Mouse (Mus musculus) MEL (cell line): ENCODE data around the gene D11Wsu47e. TPM values are rescaled to one million over a fixed set of nuclear protein-coding genes. Genes with fewer than 3 reads are reported as not detected.

ENCODE experiments used
- DNase-seq: peaks from one replicate; pipeline ENCODE4 v3.0.0; 2011; ENCODE audit warnings: low read depth, low spot score
- H3K27ac ChIP-seq: 2 replicates; pipeline ENCODE4 v1.5.1; 2012; ENCODE audit warnings: low read depth, mild to moderate bottlenecking, control low read depth, low read length, moderate library complexity; ENCODE audit not compliant: control insufficient read depth
- H3K27me3 ChIP-seq, 2 experiments: fragments of 150-350 bp in 1 of 2; sonication (generic) in 1 of 2; 2 replicates each; pipeline ENCODE4 v1.6.1; 2012; ENCODE audit warnings: low read length in 2 of 2, mild to moderate bottlenecking in 2 of 2, improper control_type of control experiment in 1 of 2, moderate library complexity in 1 of 2; ENCODE audit not compliant: insufficient read depth in 2 of 2, control insufficient read depth in 1 of 2
- H3K36me3 ChIP-seq, 2 experiments: 2 replicates each; pipeline ENCODE4 v1.6.1; 2012 to 2014; ENCODE audit warnings: low read length in 2 of 2, improper control_type of control experiment in 1 of 2, inconsistent platforms in 1 of 2, mild to moderate bottlenecking in 1 of 2; ENCODE audit not compliant: insufficient read depth in 2 of 2, control insufficient read depth in 1 of 2
- H3K4me1 ChIP-seq, 2 experiments: fragments of 150-350 bp in 1 of 2; sonication (generic) in 1 of 2; 2 replicates each; pipeline ENCODE4 v1.6.1; 2012; ENCODE audit warnings: low read length in 2 of 2, improper control_type of control experiment in 1 of 2, mild to moderate bottlenecking in 1 of 2; ENCODE audit not compliant: insufficient read depth in 2 of 2, control insufficient read depth in 1 of 2
- H3K4me3 ChIP-seq, 2 experiments: fragments of 150-350 bp in 1 of 2; sonication (generic) in 1 of 2; 2 replicates each; pipeline ENCODE4 v1.5.1; 2012; ENCODE audit warnings: low read depth in 2 of 2, low read length in 2 of 2, mild to moderate bottlenecking in 2 of 2, moderate library complexity in 2 of 2, control low read depth in 1 of 2, improper control_type of control experiment in 1 of 2; ENCODE audit not compliant: control insufficient read depth in 1 of 2, insufficient read depth in 1 of 2
- H3K79me2 ChIP-seq: 2 replicates; pipeline ENCODE4 v1.6.1; 2012; ENCODE audit warnings: mild to moderate bottlenecking, low read length, moderate library complexity; ENCODE audit not compliant: control insufficient read depth, poor library complexity, insufficient read depth
- H3K9ac ChIP-seq: 2 replicates; pipeline ENCODE4 v1.6.1; 2012; ENCODE audit warnings: low read depth, mild to moderate bottlenecking, control low read depth, low read length, moderate library complexity; ENCODE audit not compliant: control insufficient read depth, poor library complexity, severe bottlenecking
- H3K9me3 ChIP-seq: fragments of 150-350 bp; sonication (generic); replicated peaks from 2 replicates; pipeline ENCODE4 v1.6.1; 2012; ENCODE audit warnings: mild to moderate bottlenecking, low read length, improper control_type of control experiment, moderate library complexity; ENCODE audit not compliant: insufficient read depth
- CHD1 ChIP-seq: IDR thresholded peaks from 2 replicates; pipeline ENCODE4 v1.6.1; 2012; ENCODE audit warnings: low read depth, mild to moderate bottlenecking, inconsistent platforms, low read length, improper control_type of control experiment
- CTCF ChIP-seq, 3 experiments: IDR thresholded peaks in 2 of 3; conservative IDR thresholded peaks in 1 of 3; 2 replicates each; pipeline ENCODE4 v1.5.1; 2011 to 2012; ENCODE audit warnings: low read length in 3 of 3, low read depth in 2 of 3, mild to moderate bottlenecking in 2 of 3, improper control_type of control experiment in 1 of 3, inconsistent platforms in 1 of 3, mixed read lengths in 1 of 3, moderate library complexity in 1 of 3; ENCODE audit not compliant: control insufficient read depth in 1 of 3, insufficient read depth in 1 of 3, poor library complexity in 1 of 3, severe bottlenecking in 1 of 3
- E2F4 ChIP-seq: IDR thresholded peaks from 2 replicates; pipeline ENCODE4 v1.6.1; 2011; ENCODE audit warnings: low read depth, low read length, improper control_type of control experiment, borderline replicate concordance
- ELF1 ChIP-seq: IDR thresholded peaks from 2 replicates; pipeline ENCODE4 v1.6.1; 2014; ENCODE audit warnings: low read depth, mild to moderate bottlenecking, inconsistent platforms, low read length, improper control_type of control experiment, moderate library complexity
- EP300 ChIP-seq, 2 experiments: IDR thresholded peaks; 2 replicates each; pipeline ENCODE4 v1.6.1; 2011; ENCODE audit warnings: improper control_type of control experiment in 2 of 2, low read length in 2 of 2, low read depth in 1 of 2, mild to moderate bottlenecking in 1 of 2
- GABPA ChIP-seq: IDR thresholded peaks from 2 replicates; pipeline ENCODE4 v1.6.1; 2012; ENCODE audit warnings: low read depth, mild to moderate bottlenecking, inconsistent platforms, low read length, improper control_type of control experiment, moderate library complexity
- JUND ChIP-seq: IDR thresholded peaks from 2 replicates; pipeline ENCODE4 v1.6.1; 2011; ENCODE audit warnings: low read depth, mild to moderate bottlenecking, improper control_type of control experiment, low read length
- KAT2A ChIP-seq: conservative IDR thresholded peaks from 2 replicates; pipeline ENCODE4 v1.6.1; 2012; ENCODE audit warnings: low read depth, low read length, improper control_type of control experiment, inconsistent platforms
- MAX ChIP-seq: IDR thresholded peaks from 2 replicates; pipeline ENCODE4 v1.6.1; 2011; ENCODE audit warnings: low read length, improper control_type of control experiment
- MAZ ChIP-seq: IDR thresholded peaks from 2 replicates; pipeline ENCODE4 v1.6.1; 2012; ENCODE audit warnings: low read depth, mild to moderate bottlenecking, inconsistent platforms, low read length, improper control_type of control experiment
- MEF2A ChIP-seq: IDR thresholded peaks from 2 replicates; pipeline ENCODE4 v1.6.1; 2014; ENCODE audit warnings: low read depth, mild to moderate bottlenecking, inconsistent platforms, low read length, improper control_type of control experiment; ENCODE audit not compliant: poor library complexity, insufficient replicate concordance, severe bottlenecking; ENCODE audit errors: extremely low read depth
- MXI1 ChIP-seq: IDR thresholded peaks from 2 replicates; pipeline ENCODE4 v1.6.1; 2011; ENCODE audit warnings: mild to moderate bottlenecking, low read depth, low read length, improper control_type of control experiment
- MYB ChIP-seq: IDR thresholded peaks from 2 replicates; pipeline ENCODE4 v1.6.1; 2011; ENCODE audit warnings: mild to moderate bottlenecking, low read depth, low read length, improper control_type of control experiment
- MYC ChIP-seq: IDR thresholded peaks from 2 replicates; pipeline ENCODE4 v1.6.1; 2011; ENCODE audit warnings: low read depth, mild to moderate bottlenecking, low read length, improper control_type of control experiment, moderate library complexity
- NELFE ChIP-seq: IDR thresholded peaks from 2 replicates; pipeline ENCODE4 v1.6.1; 2011; ENCODE audit warnings: low read depth, low read length, improper control_type of control experiment
- NRF1 ChIP-seq: IDR thresholded peaks from 2 replicates; pipeline ENCODE4 v1.6.1; 2014; ENCODE audit warnings: low read depth, mild to moderate bottlenecking, inconsistent platforms, low read length, improper control_type of control experiment, moderate library complexity; ENCODE audit not compliant: poor library complexity, insufficient read depth, severe bottlenecking
- POLR2AphosphoS2 ChIP-seq: IDR thresholded peaks from 2 replicates; pipeline ENCODE4 v1.6.1; 2011; ENCODE audit warnings: low read length, improper control_type of control experiment
- RCOR1 ChIP-seq: IDR thresholded peaks from 2 replicates; pipeline ENCODE4 v1.6.1; 2012; ENCODE audit warnings: low read depth, mild to moderate bottlenecking, inconsistent platforms, low read length, improper control_type of control experiment
- SIN3A ChIP-seq: IDR thresholded peaks from 2 replicates; pipeline ENCODE4 v1.6.1; 2012; ENCODE audit warnings: low read length, improper control_type of control experiment, inconsistent platforms
- SMC3 ChIP-seq: IDR thresholded peaks from 2 replicates; pipeline ENCODE4 v1.6.1; 2011; ENCODE audit warnings: low read depth, low read length, improper control_type of control experiment
- TAL1 ChIP-seq: IDR thresholded peaks from 2 replicates; pipeline ENCODE4 v1.6.1; 2012; ENCODE audit warnings: mild to moderate bottlenecking, inconsistent platforms, low read length, moderate library complexity, mixed read lengths
- TBP ChIP-seq: IDR thresholded peaks from 2 replicates; pipeline ENCODE4 v1.8.0; 2011; ENCODE audit warnings: low read depth, low read length, improper control_type of control experiment
- TCF12 ChIP-seq: IDR thresholded peaks from 2 replicates; pipeline ENCODE4 v1.6.1; 2014; ENCODE audit warnings: low read depth, mild to moderate bottlenecking, inconsistent platforms, low read length, improper control_type of control experiment, moderate library complexity
- UBTF ChIP-seq: IDR thresholded peaks from 2 replicates; pipeline ENCODE4 v1.6.1; 2012; ENCODE audit warnings: low read depth, mild to moderate bottlenecking, inconsistent platforms, low read length, improper control_type of control experiment, moderate library complexity, borderline replicate concordance; ENCODE audit not compliant: insufficient read depth
- USF1 ChIP-seq: IDR thresholded peaks from 2 replicates; pipeline ENCODE4 v1.6.1; 2014; ENCODE audit warnings: low read depth, mild to moderate bottlenecking, inconsistent platforms, low read length, improper control_type of control experiment, moderate library complexity
- USF2 ChIP-seq, 2 experiments: IDR thresholded peaks; 2 replicates each; pipeline ENCODE4 v1.6.1; 2011 to 2012; ENCODE audit warnings: improper control_type of control experiment in 2 of 2, low read length in 2 of 2, borderline replicate concordance in 1 of 2, inconsistent platforms in 1 of 2, low read depth in 1 of 2, mild to moderate bottlenecking in 1 of 2; ENCODE audit not compliant: insufficient read depth in 1 of 2
- ZC3H11A ChIP-seq: IDR thresholded peaks from 2 replicates; pipeline ENCODE4 v1.6.1; 2012; ENCODE audit warnings: low read depth, mild to moderate bottlenecking, inconsistent platforms, low read length, improper control_type of control experiment
- ZKSCAN1 ChIP-seq: IDR thresholded peaks from 2 replicates; pipeline ENCODE4 v1.6.1; 2012; ENCODE audit warnings: low read depth, mild to moderate bottlenecking, inconsistent platforms, low read length, improper control_type of control experiment, moderate library complexity
- ZMIZ1 ChIP-seq: IDR thresholded peaks from 2 replicates; pipeline ENCODE4 v1.6.1; 2012; ENCODE audit warnings: low read depth, mild to moderate bottlenecking, inconsistent platforms, low read length, improper control_type of control experiment, moderate library complexity
- ZNF384 ChIP-seq: IDR thresholded peaks from 2 replicates; pipeline ENCODE4 v1.6.1; 2012; ENCODE audit warnings: low read depth, mild to moderate bottlenecking, inconsistent platforms, low read length, improper control_type of control experiment
- polyA plus RNA-seq, 2 experiments: library from polyadenylated mRNA; stranded (reverse) in 1 of 2; unstranded in 1 of 2; fragments of >175 nt in 1 of 2; fragments of >200 nt in 1 of 2; gene quantifications; 2 replicates each; pipeline versions ENCODE4 v1.2.1 to v1.2.4; 2012; ENCODE audit warnings: low replicate concordance in 2 of 2, low read depth in 1 of 2; ENCODE audit not compliant: insufficient read length in 2 of 2, insufficient read depth in 1 of 2, missing spikeins in 1 of 2
- total RNA-seq: library from RNA; depleted of rRNA; stranded (reverse); fragments of 300-350 nt; gene quantifications from 2 replicates; pipeline ENCODE4 v1.2.3, GENCODE M21; 2012

Gene D11Wsu47e
- total and polyA plus RNA-seq, 3 experiments: 25.0 to 40.6 TPM; not detected in 1

GRCm38 (mm10) chr11:113678373-113678772 is 5.8 kb upstream of the D11Wsu47e start:
- peaks cover 28 to 32% of the 10 kb centered on the region in 2 experiments for H3K36me3 ChIP-seq
- H3K4me3 ChIP-seq: no peak overlapping the region
- no peak for TF ChIP-seq MAX
- no peak for TF ChIP-seq MEF2A
- no peak for TF ChIP-seq MXI1
- no peak for TF ChIP-seq MAZ
- no peak for TF ChIP-seq ZKSCAN1
- no peak for TF ChIP-seq MYC
- no peak for TF ChIP-seq RCOR1
- TF ChIP-seq CHD1: no peak
- no peak for TF ChIP-seq NRF1
- TF ChIP-seq SMC3: no peak
- no peak for TF ChIP-seq E2F4
- no peak for TF ChIP-seq GABPA
- no peak for TF ChIP-seq ELF1
- no peak for TF ChIP-seq SIN3A
- no peak for TF ChIP-seq KAT2A
- TF ChIP-seq UBTF: no peak
- TF ChIP-seq USF1: no peak
- TF ChIP-seq, all 39 proteins: peak for 0
- H3K27ac ChIP-seq: no peak overlapping the region
- peaks cover 63% of the 10 kb centered on the region for H3K79me2 ChIP-seq
- no peak overlapping the region for H3K9ac ChIP-seq
- H3K9me3 ChIP-seq: no peaks in the 10 kb centered on the region
- no peaks in the 10 kb centered on the region for H3K27me3 ChIP-seq
- no peak for DNase-seq
- peaks cover 14 to 19% of the 10 kb centered on the region in 2 experiments for H3K4me1 ChIP-seq

GRCm38 (mm10) chr11:113680954-113681353 is 3.3 kb upstream of the D11Wsu47e start:
- H3K27me3 ChIP-seq: no peaks in the 10 kb centered on the region
- H3K4me1 ChIP-seq: peaks cover 21 to 23% of the 10 kb centered on the region in 2 experiments
- peaks cover 11 to 34% of the 10 kb centered on the region in 2 experiments for H3K36me3 ChIP-seq
- peak; percentile 79 for DNase-seq
- H3K27ac ChIP-seq: peak overlapping the region; percentile 38
- H3K9me3 ChIP-seq: no peaks in the 10 kb centered on the region
- H3K9ac ChIP-seq: no peak overlapping the region
- H3K79me2 ChIP-seq: peaks cover 82% of the 10 kb centered on the region
- H3K4me3 ChIP-seq: 0 out of 4 replicates have a peak overlapping the region, but pooled peaks of 1 of the 2 experiments have one; percentile 6
- TF ChIP-seq ZC3H11A (no peak), ZMIZ1 (no peak), TAL1 (peak; percentile 95), SMC3 (no peak), GABPA (peak; percentile 77; the same call in 1 of the 2 replicates), JUND (0 out of 2 replicates have a peak, but pooled peaks have one; percentile 20), USF2 (IDR thresholded peaks at IDR 0.05; ENCODE audit: borderline replicate concordance in 1 of 2, insufficient read depth in 1 of 2, low read depth in 1 of 2, low read length in 2 of 2) (no peak), MAZ (no peak), ZNF384 (no peak), MYC (no peak), MEF2A (no peak), CTCF (IDR thresholded peaks at IDR 0.05 in 2 of 3, conservative IDR thresholded peaks at IDR 0.05 in 1 of 3; ENCODE audit: control insufficient read depth in 1 of 3, insufficient read depth in 1 of 3, low read depth in 2 of 3, low read length in 3 of 3, poor library complexity in 1 of 3, severe bottlenecking in 1 of 3) (no peak), EP300 (IDR thresholded peaks at IDR 0.05; ENCODE audit: low read depth in 1 of 2, low read length in 2 of 2) (peak; percentile 80 to 82), MAX (no peak), TBP (0 out of 2 replicates have a peak, but pooled peaks have one; percentile 15), MYB (no peak), MXI1 (no peak), UBTF (no peak), TCF12 (peak; percentile 84), NELFE (no peak), E2F4 (no peak), ZKSCAN1 (no peak), POLR2AphosphoS2 (no peak), RCOR1 (peak; percentile 19; the same call in 1 of the 2 replicates)
